Mouse (Mus musculus): ENCODE measurements around the gene Ccl20. TPM values are rescaled to one million over a fixed set of nuclear protein-coding genes. Genes with fewer than 3 reads are reported as not detected.
A peak's percentile ranks its signal among the peaks of the same experiment; 100 is the strongest.

Gene Ccl20
- polyA plus RNA-seq, 1 experiment from 2014 or later, result not detected

GRCm38 (mm10) chr1:83099160-83099559, 17.4 kb upstream of the Ccl20 start:
- no peak overlapping the region for H3K9ac ChIP-seq (replicated peaks; ENCODE audit: low read length)
- 81% methylated on average over 2 of the region's 2 CpGs for WGBS
- H3K4me1 ChIP-seq (ENCODE audit: control insufficient read depth, insufficient read depth, low read length), result no peaks in the 10 kb centered on the region
- H3K4me3 ChIP-seq (ENCODE audit: low read depth, low read length), result no peak overlapping the region
- no peak for ATAC-seq (replicated peaks; ENCODE audit: insufficient number of reproducible peaks, low FRiP score, low TSS enrichment, low read depth)
- no peaks in the 10 kb centered on the region for H3K9me3 ChIP-seq (replicated peaks; ENCODE audit: control insufficient read depth, low read length)
- H3K36me3 ChIP-seq (replicated peaks; ENCODE audit: control insufficient read depth, insufficient read depth, low read depth, low read length), result no peaks in the 10 kb centered on the region
- no peaks in the 10 kb centered on the region for H3K27me3 ChIP-seq (ENCODE audit: control insufficient read depth, insufficient read depth, low read length)
- no peak for DNase-seq (ENCODE audit: low spot score)
- no peak overlapping the region for H3K27ac ChIP-seq (replicated peaks; ENCODE audit: low read depth, low read length)
- H3K4me2 ChIP-seq (ENCODE audit: low read depth, low read length), result no peak overlapping the region

- no peaks in the 10 kb centered on the region for H3K9me3 ChIP-seq (replicated peaks; ENCODE audit: control insufficient read depth, low read length)
- no peak overlapping the region for H3K27ac ChIP-seq (replicated peaks; ENCODE audit: low read depth, low read length)
- H3K9ac ChIP-seq (replicated peaks; ENCODE audit: low read length), result no peak overlapping the region
- 76% methylated on average over 7 of the region's 7 CpGs for WGBS
- no peak overlapping the region for H3K4me2 ChIP-seq (ENCODE audit: low read depth, low read length)
- no peak overlapping the region for H3K4me3 ChIP-seq (ENCODE audit: low read depth, low read length)
- no peaks in the 10 kb centered on the region for H3K36me3 ChIP-seq (replicated peaks; ENCODE audit: control insufficient read depth, insufficient read depth, low read depth, low read length)
- DNase-seq (ENCODE audit: low spot score) (no peak), ATAC-seq (replicated peaks; ENCODE audit: insufficient number of reproducible peaks, low FRiP score, low TSS enrichment, low read depth) (no peak)
- no peaks in the 10 kb centered on the region for H3K27me3 ChIP-seq (ENCODE audit: control insufficient read depth, insufficient read depth, low read length)
- no peaks in the 10 kb centered on the region for H3K4me1 ChIP-seq (ENCODE audit: control insufficient read depth, insufficient read depth, low read length)
Measured at GRCm38 (mm10) chr1:83099580-83100137, 16.9 kb upstream of the Ccl20 start.

GRCm38 (mm10) chr1:83101891-83102290, 14.7 kb upstream of the Ccl20 start:
- H3K9ac ChIP-seq (replicated peaks; ENCODE audit: low read length), result no peak overlapping the region
- no peaks in the 10 kb centered on the region for H3K36me3 ChIP-seq (replicated peaks; ENCODE audit: control insufficient read depth, insufficient read depth, low read depth, low read length)
- H3K4me3 ChIP-seq (ENCODE audit: low read depth, low read length), result no peak overlapping the region
- H3K27ac ChIP-seq (replicated peaks; ENCODE audit: low read depth, low read length), result no peak overlapping the region
- no peaks in the 10 kb centered on the region for H3K4me1 ChIP-seq (ENCODE audit: control insufficient read depth, insufficient read depth, low read length)
- ATAC-seq (replicated peaks; ENCODE audit: insufficient number of reproducible peaks, low FRiP score, low TSS enrichment, low read depth), result no peak
- H3K4me2 ChIP-seq (ENCODE audit: low read depth, low read length), result no peak overlapping the region
- H3K27me3 ChIP-seq (ENCODE audit: control insufficient read depth, insufficient read depth, low read length), result no peaks in the 10 kb centered on the region
- WGBS, result 59% methylated on average over 3 of the region's 3 CpGs
- no peaks in the 10 kb centered on the region for H3K9me3 ChIP-seq (replicated peaks; ENCODE audit: control insufficient read depth, low read length)
- peak; percentile 37 for DNase-seq (ENCODE audit: low spot score)

- H3K36me3 ChIP-seq (replicated peaks; ENCODE audit: control insufficient read depth, insufficient read depth, low read depth, low read length), result no peaks in the 10 kb centered on the region
- ATAC-seq (replicated peaks; ENCODE audit: insufficient number of reproducible peaks, low FRiP score, low TSS enrichment, low read depth) (no peak), DNase-seq (ENCODE audit: low spot score) (no peak)
- WGBS, result 62% methylated on average over 1 of the region's 1 CpGs
- H3K27me3 ChIP-seq (ENCODE audit: control insufficient read depth, insufficient read depth, low read length), result no peaks in the 10 kb centered on the region
- no peak overlapping the region for H3K4me2 ChIP-seq (ENCODE audit: low read depth, low read length)
- no peak overlapping the region for H3K9ac ChIP-seq (replicated peaks; ENCODE audit: low read length)
- no peak overlapping the region for H3K27ac ChIP-seq (replicated peaks; ENCODE audit: low read depth, low read length)
- no peaks in the 10 kb centered on the region for H3K4me1 ChIP-seq (ENCODE audit: control insufficient read depth, insufficient read depth, low read length)
- no peaks in the 10 kb centered on the region for H3K9me3 ChIP-seq (replicated peaks; ENCODE audit: control insufficient read depth, low read length)
- H3K4me3 ChIP-seq (ENCODE audit: low read depth, low read length), result no peak overlapping the region
Measured at GRCm38 (mm10) chr1:83105464-83105863, 11.1 kb upstream of the Ccl20 start.

- H3K27me3 ChIP-seq (ENCODE audit: control insufficient read depth, insufficient read depth, low read length), result no peaks in the 10 kb centered on the region
- H3K4me1 ChIP-seq (ENCODE audit: control insufficient read depth, insufficient read depth, low read length), result no peaks in the 10 kb centered on the region
- 80% methylated on average over 5 of the region's 5 CpGs for WGBS
- no peaks in the 10 kb centered on the region for H3K36me3 ChIP-seq (replicated peaks; ENCODE audit: control insufficient read depth, insufficient read depth, low read depth, low read length)
- H3K4me2 ChIP-seq (ENCODE audit: low read depth, low read length), result no peak overlapping the region
- DNase-seq (ENCODE audit: low spot score), result no peak
- H3K9ac ChIP-seq (replicated peaks; ENCODE audit: low read length), result no peak overlapping the region
- ATAC-seq (replicated peaks; ENCODE audit: insufficient number of reproducible peaks, low FRiP score, low TSS enrichment, low read depth), result no peak
- no peaks in the 10 kb centered on the region for H3K9me3 ChIP-seq (replicated peaks; ENCODE audit: control insufficient read depth, low read length)
- H3K27ac ChIP-seq (replicated peaks; ENCODE audit: low read depth, low read length), result no peak overlapping the region
- no peak overlapping the region for H3K4me3 ChIP-seq (ENCODE audit: low read depth, low read length)
Measured at GRCm38 (mm10) chr1:83107410-83107978, 9.1 kb upstream of the Ccl20 start.

GRCm38 (mm10) chr1:83110992-83111391, 5.6 kb upstream of the Ccl20 start:
- Histone ChIP-seq H3K4me3 (ENCODE audit: low read depth, low read length) (no peak overlapping the region), H3K36me3 (replicated peaks; ENCODE audit: control insufficient read depth, insufficient read depth, low read depth, low read length) (no peaks in the 10 kb centered on the region), H3K27ac (replicated peaks; ENCODE audit: low read depth, low read length) (no peak overlapping the region), H3K4me2 (ENCODE audit: low read depth, low read length) (no peak overlapping the region), H3K4me1 (ENCODE audit: control insufficient read depth, insufficient read depth, low read length) (no peaks in the 10 kb centered on the region), H3K9me3 (replicated peaks; ENCODE audit: control insufficient read depth, low read length) (no peaks in the 10 kb centered on the region), H3K27me3 (ENCODE audit: control insufficient read depth, insufficient read depth, low read length) (no peaks in the 10 kb centered on the region), H3K9ac (replicated peaks; ENCODE audit: low read length) (no peak overlapping the region)
- DNase-seq (ENCODE audit: low spot score) (no peak), ATAC-seq (replicated peaks; ENCODE audit: insufficient number of reproducible peaks, low FRiP score, low TSS enrichment, low read depth) (no peak)

GRCm38 (mm10) chr1:83111726-83112125, 4.8 kb upstream of the Ccl20 start:
- ATAC-seq (replicated peaks; ENCODE audit: insufficient number of reproducible peaks, low FRiP score, low TSS enrichment, low read depth), result no peak

GRCm38 (mm10) chr1:83117217-83117616, 651 bp downstream of the Ccl20 start:
- Histone ChIP-seq H3K4me3 (ENCODE audit: low read depth, low read length) (no peak overlapping the region), H3K4me1 (ENCODE audit: control insufficient read depth, insufficient read depth, low read length) (no peaks in the 10 kb centered on the region), H3K4me2 (ENCODE audit: low read depth, low read length) (no peak overlapping the region), H3K9ac (replicated peaks; ENCODE audit: low read length) (no peak overlapping the region), H3K36me3 (replicated peaks; ENCODE audit: control insufficient read depth, insufficient read depth, low read depth, low read length) (no peaks in the 10 kb centered on the region), H3K27me3 (ENCODE audit: control insufficient read depth, insufficient read depth, low read length) (no peaks in the 10 kb centered on the region), H3K27ac (replicated peaks; ENCODE audit: low read depth, low read length) (no peak overlapping the region), H3K9me3 (replicated peaks; ENCODE audit: control insufficient read depth, low read length) (no peaks in the 10 kb centered on the region)
- 89% methylated on average over 3 of the region's 3 CpGs for WGBS
- no peak for ATAC-seq (replicated peaks; ENCODE audit: insufficient number of reproducible peaks, low FRiP score, low TSS enrichment, low read depth)
- DNase-seq (ENCODE audit: low spot score), result no peak

More at GRCm38 (mm10) chr1:83111726-83112125, 4.8 kb upstream of the Ccl20 start:
- Histone ChIP-seq H3K9ac (replicated peaks; ENCODE audit: low read length) (no peak overlapping the region), H3K4me2 (ENCODE audit: low read depth, low read length) (no peak overlapping the region), H3K4me3 (ENCODE audit: low read depth, low read length) (no peak overlapping the region), H3K27me3 (ENCODE audit: control insufficient read depth, insufficient read depth, low read length) (no peaks in the 10 kb centered on the region), H3K36me3 (replicated peaks; ENCODE audit: control insufficient read depth, insufficient read depth, low read depth, low read length) (no peaks in the 10 kb centered on the region), H3K27ac (replicated peaks; ENCODE audit: low read depth, low read length) (no peak overlapping the region), H3K9me3 (replicated peaks; ENCODE audit: control insufficient read depth, low read length) (no peaks in the 10 kb centered on the region), H3K4me1 (ENCODE audit: control insufficient read depth, insufficient read depth, low read length) (no peaks in the 10 kb centered on the region)
- no peak for DNase-seq (ENCODE audit: low spot score)
- WGBS, result 79% methylated on average over 5 of the region's 5 CpGs
